Mouse (Mus musculus) kidney, postnatal 14 days (tissue): ENCODE measurements around the gene Ulk4.
A peak's percentile ranks its signal among the peaks of the same experiment; 100 is the strongest.

Experiments
- DNase-seq: peaks from one replicate; pipeline ENCODE4 v3.0.0; 2022; ENCODE audit warnings: mixed read lengths

Ulk4 gene

GRCm38 (mm10) chr9:121299223-121299755 is 22.3 kb upstream of the Ulk4 start:
- no peak for DNase-seq

GRCm38 (mm10) chr9:121298411-121299091 is 21.6 kb upstream of the Ulk4 start:
- peak; percentile 67 for DNase-seq

- DNase-seq = no peak
These were observed 21.0 kb upstream of the Ulk4 start for GRCm38 (mm10) chr9:121298065-121298398.

- peak; percentile 84 for DNase-seq
These were observed 20.4 kb upstream of the Ulk4 start, which contains the start of gene Trak1 for GRCm38 (mm10) chr9:121297171-121298064. Trak1 (plus strand) TSS chr9:121297502.

- no peak for DNase-seq
These were observed 18.2 kb upstream of the Ulk4 start for GRCm38 (mm10) chr9:121295221-121295620.

- DNase-seq = no peak
These were observed 16.2 kb upstream of the Ulk4 start for GRCm38 (mm10) chr9:121293187-121293586.

GRCm38 (mm10) chr9:121291275-121291674 is 14.3 kb upstream of the Ulk4 start:
- no peak for DNase-seq

- DNase-seq = no peak
These were observed 9.4 kb upstream of the Ulk4 start for GRCm38 (mm10) chr9:121286325-121286901.

- peak; percentile 86 for DNase-seq
These were observed 8.6 kb upstream of the Ulk4 start for GRCm38 (mm10) chr9:121285341-121286324.

GRCm38 (mm10) chr9:121284422-121284821 is 7.4 kb upstream of the Ulk4 start:
- peak; percentile 29 for DNase-seq

GRCm38 (mm10) chr9:121283620-121284185 is 6.7 kb upstream of the Ulk4 start:
- DNase-seq = no peak

- DNase-seq = no peak
These were observed 4.9 kb upstream of the Ulk4 start for GRCm38 (mm10) chr9:121281891-121282290.

- DNase-seq = no peak
These were observed 2.2 kb upstream of the Ulk4 start for GRCm38 (mm10) chr9:121279216-121279615.

GRCm38 (mm10) chr9:121276745-121277117 is 266 bp downstream of the Ulk4 start:
- DNase-seq = no peak

GRCm38 (mm10) chr9:121271561-121271960 is 5.4 kb downstream of the Ulk4 start:
- no peak for DNase-seq

- no peak for DNase-seq
These were observed 5.8 kb downstream of the Ulk4 start for GRCm38 (mm10) chr9:121271149-121271548.

GRCm38 (mm10) chr9:121265307-121265706 is 11.7 kb downstream of the Ulk4 start:
- no peak for DNase-seq

GRCm38 (mm10) chr9:121257106-121257505 is 19.9 kb downstream of the Ulk4 start:
- no peak for DNase-seq

GRCm38 (mm10) chr9:121254761-121255160 is 22.2 kb downstream of the Ulk4 start:
- no peak for DNase-seq

GRCm38 (mm10) chr9:121253983-121254382 is 23.0 kb downstream of the Ulk4 start:
- DNase-seq = no peak

- DNase-seq = no peak
These were observed 26.1 kb downstream of the Ulk4 start for GRCm38 (mm10) chr9:121250854-121251253.

- no peak for DNase-seq
These were observed 27.2 kb downstream of the Ulk4 start for GRCm38 (mm10) chr9:121249805-121250204.
